Mouse (Mus musculus) C2C12 (cell line): ENCODE measurements around the gene Zfhx3.

Experiments used
- CEBPB ChIP-seq: IDR thresholded peaks from one replicate; pipeline ENCODE4 v1.6.1; 2011; ENCODE audit warnings: low read depth, mild to moderate bottlenecking, control low read depth, moderate library complexity
- CTCF ChIP-seq: IDR thresholded peaks from one replicate; pipeline ENCODE4 v1.5.1; 2011; ENCODE audit not compliant: control insufficient read depth, insufficient read depth, insufficient read length
- MAX ChIP-seq: IDR thresholded peaks from one replicate; pipeline ENCODE4 v1.6.1; 2011; ENCODE audit warnings: mild to moderate bottlenecking, control low read depth
- MYOD1 ChIP-seq: IDR thresholded peaks from one replicate; pipeline ENCODE4 v1.6.1; 2011; ENCODE audit warnings: low read depth; ENCODE audit not compliant: control insufficient read depth, insufficient read length
- USF1 ChIP-seq: IDR thresholded peaks from one replicate; pipeline ENCODE4 v1.6.1; 2011; ENCODE audit warnings: low read depth, mild to moderate bottlenecking, control low read depth, moderate library complexity

DNA sequence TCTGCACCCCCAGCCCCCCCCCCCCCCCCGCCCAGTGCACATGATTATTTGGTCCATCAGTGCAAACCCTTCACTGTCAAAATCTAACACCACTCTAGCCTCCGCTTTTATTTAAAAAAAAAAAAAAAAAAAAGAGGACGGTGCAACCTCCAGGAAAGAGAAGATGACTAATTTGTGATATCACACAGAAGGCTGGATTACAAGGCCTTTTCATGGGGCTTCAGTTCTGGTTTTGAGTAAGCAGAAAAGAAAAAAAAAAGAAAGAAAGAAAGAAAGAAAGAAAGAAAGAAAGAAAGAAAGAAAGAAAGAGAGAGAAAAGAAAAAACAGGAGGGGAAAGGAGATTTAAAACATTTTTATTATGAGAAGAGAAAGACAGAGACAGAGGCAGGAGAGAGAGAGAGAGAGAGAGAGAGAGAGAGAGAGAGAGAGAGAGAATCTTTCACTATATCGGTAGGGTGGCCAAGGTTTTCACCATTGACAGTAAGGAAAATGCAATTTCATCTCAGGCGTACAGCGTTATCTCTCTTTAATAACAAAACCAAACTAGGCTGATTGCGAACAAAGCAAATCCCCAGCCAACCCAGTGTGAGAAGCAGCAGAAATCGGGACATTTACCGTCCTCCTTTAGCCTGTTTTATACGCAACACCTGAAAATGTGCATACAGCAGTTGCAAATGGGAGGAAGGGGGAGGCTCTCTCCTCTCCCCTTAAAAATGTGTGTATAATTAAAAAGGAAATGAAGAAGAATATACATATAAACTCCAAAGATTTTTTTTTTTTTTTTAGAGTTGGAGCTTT, 1.3 kb downstream of the Zfhx3 start:
- TF ChIP-seq MYOD1 (no peak), MAX (no peak), CTCF (no peak), USF1 (no peak), CEBPB (no peak)
